Mouse (Mus musculus) ES-E14 (cell line): ENCODE results near the gene Echdc3. TPM values are rescaled to one million over a fixed set of nuclear protein-coding genes. Genes with fewer than 3 reads are reported as not detected.

ENCODE experiments used
- DNase-seq: peaks from one replicate; pipeline ENCODE4 v3.0.0-alpha.2; 2013; ENCODE audit warnings: low read depth, low spot score
- H3K27ac ChIP-seq: 2 replicates; pipeline ENCODE4 v1.5.1; 2012; ENCODE audit warnings: low read depth, mild to moderate bottlenecking, low read length, moderate library complexity, mixed read lengths; ENCODE audit not compliant: poor library complexity, insufficient read depth, severe bottlenecking
- H3K36me3 ChIP-seq: 2 replicates; pipeline ENCODE4 v1.6.1; 2012; ENCODE audit warnings: mild to moderate bottlenecking, low read length, moderate library complexity, mixed read lengths; ENCODE audit not compliant: control insufficient read depth, poor library complexity, insufficient read depth, severe bottlenecking
- H3K4me1 ChIP-seq, 2 experiments: fragments of 150-350 bp in 1 of 2; sonication (generic) in 1 of 2; 2 replicates each; pipeline ENCODE4 v1.6.1; 2012; ENCODE audit warnings: low read length in 2 of 2, mild to moderate bottlenecking in 1 of 2, mixed read lengths in 1 of 2; ENCODE audit not compliant: control insufficient read depth in 2 of 2, insufficient read depth in 2 of 2, poor library complexity in 1 of 2
- H3K4me3 ChIP-seq, 2 experiments: fragments of 150-350 bp in 1 of 2; sonication (generic) in 1 of 2; 2 replicates each; pipeline ENCODE4 v1.5.1; 2012; ENCODE audit warnings: low read length in 2 of 2, low read depth in 1 of 2, mild to moderate bottlenecking in 1 of 2, mixed read lengths in 1 of 2; ENCODE audit not compliant: insufficient read depth in 1 of 2, poor library complexity in 1 of 2, severe bottlenecking in 1 of 2
- H3K9ac ChIP-seq: 2 replicates; pipeline ENCODE4 v1.6.1; 2012; ENCODE audit warnings: low read depth, mild to moderate bottlenecking, low read length, mixed read lengths; ENCODE audit not compliant: poor library complexity, insufficient read depth, severe bottlenecking
- H3K9me3 ChIP-seq: fragments of 150-350 bp; sonication (generic); 2 replicates; pipeline ENCODE4 v1.6.1; 2012; ENCODE audit warnings: low read depth, mild to moderate bottlenecking, low read length; ENCODE audit not compliant: control insufficient read depth, insufficient read depth
- CHD2 ChIP-seq: IDR thresholded peaks from 2 replicates; pipeline ENCODE4 v1.6.1; 2014; ENCODE audit warnings: mild to moderate bottlenecking, low read depth, low read length, inconsistent platforms
- HCFC1 ChIP-seq: IDR thresholded peaks from 2 replicates; pipeline ENCODE4 v1.6.1; 2012; ENCODE audit warnings: low read length, inconsistent platforms, borderline replicate concordance; ENCODE audit not compliant: insufficient read depth
- MAFK ChIP-seq: IDR thresholded peaks from 2 replicates; pipeline ENCODE4 v1.6.1; 2014; ENCODE audit warnings: mild to moderate bottlenecking, low read depth, low read length, inconsistent platforms; ENCODE audit not compliant: insufficient read depth
- ZC3H11A ChIP-seq: IDR thresholded peaks from 2 replicates; pipeline ENCODE4 v1.6.1; 2012; ENCODE audit warnings: low read depth, mild to moderate bottlenecking, inconsistent platforms, low read length, borderline replicate concordance
- ZNF384 ChIP-seq: IDR thresholded peaks from 2 replicates; pipeline ENCODE4 v1.6.1; 2012; ENCODE audit warnings: low read depth, low read length, inconsistent platforms
- in situ Hi-C, 2 experiments: fragments of 600-800 bp; cut with MboI; formaldehyde crosslinking; loops; one replicate each; pipeline ENCODE4 v1.15.1; 2025; ENCODE audit warnings: low sequenced_read_pairs in 2 of 2, inconsistent platforms in 1 of 2; ENCODE audit not compliant: unreplicated experiment in 2 of 2
- total RNA-seq: library from RNA; depleted of rRNA; stranded (reverse); fragments of 300-350 nt; gene quantifications from 2 replicates; pipeline ENCODE4 v1.2.3, GENCODE M21; 2012

The Echdc3 gene
- total RNA-seq, 1 experiment: 2.0 TPM

- Histone ChIP-seq H3K27ac (no peak overlapping the region), H3K9ac (no peak overlapping the region), H3K36me3 (no peaks in the 10 kb centered on the region), H3K4me3 (no peak overlapping the region), H3K9me3 (no peaks in the 10 kb centered on the region), H3K4me1 (no peaks in the 10 kb centered on the region)
- in situ Hi-C loops: no loop called here
- no peak for DNase-seq
- TF ChIP-seq MAFK: no peak
Measured at GRCm38 (mm10) chr2:6232755-6233154, 19.9 kb upstream of the Echdc3 start.

- TF ChIP-seq MAFK (no peak), HCFC1 (no peak), ZNF384 (no peak), CHD2 (no peak), ZC3H11A (no peak)
- H3K36me3 ChIP-seq: no peaks in the 10 kb centered on the region
- no peak overlapping the region for H3K9ac ChIP-seq
- H3K9me3 ChIP-seq: no peaks in the 10 kb centered on the region
- no peaks in the 10 kb centered on the region for H3K4me1 ChIP-seq
- H3K27ac ChIP-seq: no peak overlapping the region
- DNase-seq: no peak
- H3K4me3 ChIP-seq: no peak overlapping the region
- in situ Hi-C loops: no loop called here
Measured at GRCm38 (mm10) chr2:6230865-6231264, 18.0 kb upstream of the Echdc3 start.

GRCm38 (mm10) chr2:6229597-6230290 is 16.9 kb upstream of the Echdc3 start:
- no peak for DNase-seq
- in situ Hi-C loops: no loop called here
- Histone ChIP-seq H3K4me3 (no peak overlapping the region), H3K27ac (no peak overlapping the region), H3K4me1 (no peaks in the 10 kb centered on the region), H3K9ac (no peak overlapping the region), H3K36me3 (no peaks in the 10 kb centered on the region), H3K9me3 (no peaks in the 10 kb centered on the region)
- TF ChIP-seq ZNF384: no peak

- in situ Hi-C loops: no loop called here
- TF ChIP-seq ZC3H11A (no peak), HCFC1 (no peak), MAFK (no peak), CHD2 (no peak), ZNF384 (no peak)
- Histone ChIP-seq H3K27ac (no peak overlapping the region), H3K9ac (no peak overlapping the region), H3K4me3 (no peak overlapping the region), H3K9me3 (no peaks in the 10 kb centered on the region), H3K4me1 (no peaks in the 10 kb centered on the region), H3K36me3 (no peaks in the 10 kb centered on the region)
- DNase-seq: no peak
Measured at GRCm38 (mm10) chr2:6227059-6227445, 14.2 kb upstream of the Echdc3 start.

- in situ Hi-C loops: no loop called here
- no peak for DNase-seq
- TF ChIP-seq MAFK (no peak), HCFC1 (no peak), ZC3H11A (no peak), ZNF384 (no peak), CHD2 (no peak)
- Histone ChIP-seq H3K36me3 (no peaks in the 10 kb centered on the region), H3K9me3 (no peaks in the 10 kb centered on the region), H3K9ac (no peak overlapping the region), H3K4me3 (no peak overlapping the region), H3K4me1 (no peaks in the 10 kb centered on the region), H3K27ac (no peak overlapping the region)
Measured at GRCm38 (mm10) chr2:6226361-6227058, 13.7 kb upstream of the Echdc3 start.
